Mouse (Mus musculus) liver, adult 2 months (tissue): ENCODE measurements around the gene Rasal1. TPM values are rescaled to one million over a fixed set of nuclear protein-coding genes. Genes with fewer than 3 reads are reported as not detected.
A peak's percentile ranks its signal among the peaks of the same experiment; 100 is the strongest.

Source experiments
- DNase-seq: peaks from one replicate; pipeline ENCODE4 v3.0.0-alpha.2; 2011; ENCODE audit warnings: low read depth, low spot score; ENCODE audit errors: extremely low read depth
- H3K27ac ChIP-seq: fragments of 200-500 bp; replicated peaks from 2 replicates; pipeline ENCODE4 v1.5.1; 2012; ENCODE audit warnings: low read depth, mild to moderate bottlenecking, control low read depth, inconsistent platforms, low read length; ENCODE audit not compliant: insufficient read depth
- H3K27me3 ChIP-seq: fragments of 200-500 bp; 2 replicates; pipeline ENCODE4 v1.6.1; 2012; ENCODE audit warnings: mild to moderate bottlenecking, moderate library complexity, low read length, inconsistent platforms; ENCODE audit not compliant: control insufficient read depth, insufficient read depth
- H3K36me3 ChIP-seq: fragments of 200-500 bp; 2 replicates; pipeline ENCODE4 v1.6.1; 2012; ENCODE audit warnings: low read length, inconsistent platforms; ENCODE audit not compliant: control insufficient read depth, insufficient read depth
- H3K4me1 ChIP-seq: fragments of 200-500 bp; 2 replicates; pipeline ENCODE4 v1.6.1; 2011; ENCODE audit warnings: low read length; ENCODE audit not compliant: control insufficient read depth, insufficient read depth
- H3K4me3 ChIP-seq: fragments of 200-500 bp; 2 replicates; pipeline ENCODE4 v1.5.1; 2011; ENCODE audit warnings: low read depth, mild to moderate bottlenecking, control low read depth, low read length, moderate library complexity; ENCODE audit not compliant: insufficient read depth
- H3K79me2 ChIP-seq: fragments of 200-500 bp; 2 replicates; pipeline ENCODE4 v1.6.1; 2012; ENCODE audit warnings: inconsistent platforms, mild to moderate bottlenecking, low read length, moderate library complexity; ENCODE audit not compliant: control insufficient read depth, insufficient read depth
- H3K9ac ChIP-seq: fragments of 200-500 bp; 2 replicates; pipeline ENCODE4 v1.6.1; 2012; ENCODE audit warnings: low read depth, mild to moderate bottlenecking, control low read depth, inconsistent platforms, low read length
- CTCF ChIP-seq: fragments of 200-500 bp; IDR thresholded peaks from 2 replicates; pipeline ENCODE4 v1.5.1; 2011; ENCODE audit warnings: low read depth, low read length, control low read depth
- POLR2A ChIP-seq: fragments of 200-500 bp; IDR thresholded peaks from 2 replicates; pipeline ENCODE4 v1.6.1; 2011; ENCODE audit warnings: low read length, control low read depth; ENCODE audit not compliant: insufficient read depth; ENCODE audit errors: extremely low read depth
- WGBS: fragments of 180-500 bp; shearing (Covaris S2); methylation state at CpG from one replicate; pipeline ENCODE4 v1.1.7; 2018; 5-methylcytosine and 5-hydroxymethylcytosine counted together
- polyA plus RNA-seq: library from polyadenylated mRNA; depleted of rRNA; stranded (reverse); fragments of >200 nt; gene quantifications from 2 replicates; pipeline ENCODE4 v1.2.3, GENCODE M21; 2012
- total RNA-seq: library from RNA; depleted of rRNA; stranded (reverse); fragments of >200 nt; gene quantifications from 2 replicates; pipeline ENCODE4 v1.2.3, GENCODE M21; 2014

The Rasal1 gene
- total and polyA plus RNA-seq, 2 experiments = 0.09 to 0.95 TPM

GRCm38 (mm10) chr5:120619201-120619600 lies 29.4 kb upstream of the Rasal1 start:
- no peak for DNase-seq
- Histone ChIP-seq H3K9ac (no peak overlapping the region), H3K79me2 (peaks cover 12% of the 10 kb centered on the region; the same call in 1 of the 2 replicates), H3K4me3 (no peak overlapping the region), H3K27me3 (no peaks in the 10 kb centered on the region), H3K36me3 (peaks cover 8% of the 10 kb centered on the region; the same call in 1 of the 2 replicates), H3K27ac (no peak overlapping the region), H3K4me1 (no peaks in the 10 kb centered on the region)
- 43% methylated on average over 5 of the region's 5 CpGs for WGBS
- TF ChIP-seq POLR2A (no peak), CTCF (peak; percentile 94)

GRCm38 (mm10) chr5:120620375-120621077 lies 28.1 kb upstream of the Rasal1 start:
- peaks cover 10% of the 10 kb centered on the region; the same call in 1 of the 2 replicates for H3K36me3 ChIP-seq
- peak; percentile 20 for DNase-seq
- H3K27ac ChIP-seq = no peak overlapping the region

GRCm38 (mm10) chr5:120621078-120621765 lies 27.4 kb upstream of the Rasal1 start:
- Histone ChIP-seq H3K27ac (no peak overlapping the region), H3K27me3 (no peaks in the 10 kb centered on the region), H3K9ac (no peak overlapping the region), H3K79me2 (peaks cover under 1% of the 10 kb centered on the region; the same call in 1 of the 2 replicates), H3K4me1 (no peaks in the 10 kb centered on the region), H3K36me3 (peaks cover 10% of the 10 kb centered on the region; the same call in 1 of the 2 replicates), H3K4me3 (no peak overlapping the region)
- TF ChIP-seq POLR2A (no peak), CTCF (no peak)
- WGBS = 93% methylated on average over 23 of the region's 23 CpGs
- no peak for DNase-seq

More at GRCm38 (mm10) chr5:120620375-120621077, 28.1 kb upstream of the Rasal1 start:
- Histone ChIP-seq H3K27me3 (no peaks in the 10 kb centered on the region), H3K4me3 (no peak overlapping the region), H3K4me1 (no peaks in the 10 kb centered on the region), H3K79me2 (peaks cover 4% of the 10 kb centered on the region; the same call in 1 of the 2 replicates), H3K9ac (no peak overlapping the region)
- 73% methylated on average over 18 of the region's 18 CpGs for WGBS
- TF ChIP-seq CTCF (peak; percentile 98), POLR2A (no peak)

GRCm38 (mm10) chr5:120621846-120622197 lies 26.8 kb upstream of the Rasal1 start:
- H3K27me3 ChIP-seq = no peaks in the 10 kb centered on the region
- no peak for DNase-seq
- peaks cover 11% of the 10 kb centered on the region; the same call in 1 of the 2 replicates for H3K36me3 ChIP-seq
- H3K4me1 ChIP-seq = no peaks in the 10 kb centered on the region
- WGBS = 94% methylated on average over 10 of the region's 10 CpGs
- H3K9ac ChIP-seq = no peak overlapping the region
- H3K27ac ChIP-seq = no peak overlapping the region
- no peaks in the 10 kb centered on the region for H3K79me2 ChIP-seq
- TF ChIP-seq POLR2A (no peak), CTCF (no peak)
- H3K4me3 ChIP-seq = no peak overlapping the region

GRCm38 (mm10) chr5:120622198-120622851 lies 26.3 kb upstream of the Rasal1 start:
- TF ChIP-seq CTCF (no peak), POLR2A (no peak)
- Histone ChIP-seq H3K27me3 (no peaks in the 10 kb centered on the region), H3K79me2 (no peaks in the 10 kb centered on the region), H3K4me1 (no peaks in the 10 kb centered on the region), H3K4me3 (no peak overlapping the region), H3K36me3 (peaks cover 12% of the 10 kb centered on the region; the same call in 1 of the 2 replicates), H3K27ac (no peak overlapping the region), H3K9ac (no peak overlapping the region)
- WGBS = 83% methylated on average over 5 of the region's 5 CpGs
- DNase-seq = no peak
